Mouse (Mus musculus) embryo, embryonic 11 days (tissue): ENCODE results near the gene Dhx58.
"Not testable (repeated sequence)": the region's sequence is repeated elsewhere in the genome, so short reads cannot be mapped to it uniquely, and the experiment has no call there.

Experiments
- DNase-seq: peaks from one replicate; pipeline ENCODE4 v3.0.0-alpha.2; 2015

Gene Dhx58

GRCm38 (mm10) chr11:100697921-100698320 is 6.2 kb downstream of the Dhx58 start:
- DNase-seq: no peak

GRCm38 (mm10) chr11:100694926-100695325 is 9.1 kb downstream of the Dhx58 start:
- DNase-seq: peak; percentile 61

- no peak for DNase-seq
These were observed 10.9 kb downstream of the Dhx58 start for GRCm38 (mm10) chr11:100693154-100693553.

- peak; percentile 34 for DNase-seq
These were observed 11.9 kb downstream of the Dhx58 start, which contains the start of gene Zfp385c for GRCm38 (mm10) chr11:100692164-100692616. Gene Zfp385c (minus strand): TSS chr11:100692455.

- no peak for DNase-seq
These were observed 13.7 kb downstream of the Dhx58 start for GRCm38 (mm10) chr11:100690389-100690788.

- no peak for DNase-seq
These were observed 15.6 kb downstream of the Dhx58 start for GRCm38 (mm10) chr11:100688443-100688842.

- no peak for DNase-seq
These were observed 16.8 kb downstream of the Dhx58 start for GRCm38 (mm10) chr11:100687265-100687664.

- DNase-seq: no peak
These were observed 18.7 kb downstream of the Dhx58 start for GRCm38 (mm10) chr11:100685371-100685770.

GRCm38 (mm10) chr11:100684084-100684483 is 20.0 kb downstream of the Dhx58 start:
- no peak for DNase-seq

- no peak for DNase-seq
These were observed 21.5 kb downstream of the Dhx58 start for GRCm38 (mm10) chr11:100682526-100682925.

GRCm38 (mm10) chr11:100681826-100682225 is 22.2 kb downstream of the Dhx58 start:
- DNase-seq: no peak

- DNase-seq: no peak
These were observed 26.3 kb downstream of the Dhx58 start for GRCm38 (mm10) chr11:100677810-100678209.

GRCm38 (mm10) chr11:100673169-100673568 is 30.9 kb downstream of the Dhx58 start:
- DNase-seq: peak; percentile 59

GRCm38 (mm10) chr11:100671956-100672355 is 32.1 kb downstream of the Dhx58 start:
- no peak for DNase-seq

- no peak for DNase-seq
These were observed 33.0 kb downstream of the Dhx58 start for GRCm38 (mm10) chr11:100671049-100671448.

- no peak for DNase-seq
These were observed 44.3 kb downstream of the Dhx58 start for GRCm38 (mm10) chr11:100659806-100660205.

- DNase-seq: peak; percentile 36
These were observed 47.6 kb downstream of the Dhx58 start for GRCm38 (mm10) chr11:100656458-100656857.

GRCm38 (mm10) chr11:100655589-100655988 is 48.5 kb downstream of the Dhx58 start:
- DNase-seq: not testable (repeated sequence)

GRCm38 (mm10) chr11:100651748-100652147 is 52.3 kb downstream of the Dhx58 start:
- DNase-seq: no peak

GRCm38 (mm10) chr11:100651205-100651604 is 52.9 kb downstream of the Dhx58 start:
- no peak for DNase-seq

- DNase-seq: no peak
These were observed 55.7 kb downstream of the Dhx58 start for GRCm38 (mm10) chr11:100648405-100648804.

GRCm38 (mm10) chr11:100646265-100646664 is 57.8 kb downstream of the Dhx58 start:
- DNase-seq: peak; percentile 72
